Mouse (Mus musculus) liver, embryonic 14 days (tissue): ENCODE results near the gene Metap1d. TPM values are rescaled to one million over a fixed set of nuclear protein-coding genes. Genes with fewer than 3 reads are reported as not detected.

Source experiments
- polyA plus RNA-seq: library from polyadenylated mRNA; depleted of rRNA; stranded (reverse); fragments of >200 nt; gene quantifications from 2 replicates; pipeline ENCODE4 v1.2.3, GENCODE M21; 2012; rRNA removed

Gene Metap1d
- polyA plus RNA-seq: 28.5 and 31.5 TPM in 2 replicates

DNA sequence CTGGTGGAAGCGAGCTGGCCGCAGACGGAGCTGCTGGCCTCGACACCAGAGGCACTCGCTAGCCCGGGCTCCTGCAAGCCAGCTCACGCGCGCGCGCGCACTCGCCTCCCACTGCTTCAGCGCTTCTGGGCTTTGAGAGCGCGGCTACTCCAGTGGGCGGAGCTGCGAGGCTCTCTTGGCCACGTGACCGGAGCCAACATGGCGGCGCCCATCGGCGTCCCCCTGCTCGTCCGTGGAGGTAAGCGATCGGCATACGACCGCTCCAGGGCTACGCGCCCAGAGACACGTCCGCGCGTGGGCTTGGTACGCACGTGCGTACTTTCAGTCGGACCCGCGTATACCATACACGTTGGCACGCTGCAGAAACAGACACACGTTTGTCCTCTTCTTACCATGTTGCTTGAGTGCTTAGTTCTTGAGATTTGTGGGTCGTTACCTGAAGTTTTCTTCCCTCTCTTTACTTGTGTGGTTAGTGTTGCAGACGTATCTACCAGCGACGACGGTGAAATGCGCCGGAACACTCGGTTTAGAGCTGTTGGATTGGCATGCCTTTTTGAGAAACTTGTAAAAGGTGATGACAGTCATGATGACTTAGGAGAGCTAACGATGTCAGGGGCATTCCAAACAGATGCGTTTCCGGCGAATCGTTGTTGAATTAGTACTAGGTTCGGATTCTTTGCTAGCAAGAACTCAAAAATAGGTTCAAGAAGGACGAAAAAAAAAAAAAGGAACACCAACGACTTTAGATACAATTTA lies at the start of gene Metap1d:
Gene Metap1d, plus strand, starts transcription at position 116 of the 756 bp plus-strand sequence.

DNA sequence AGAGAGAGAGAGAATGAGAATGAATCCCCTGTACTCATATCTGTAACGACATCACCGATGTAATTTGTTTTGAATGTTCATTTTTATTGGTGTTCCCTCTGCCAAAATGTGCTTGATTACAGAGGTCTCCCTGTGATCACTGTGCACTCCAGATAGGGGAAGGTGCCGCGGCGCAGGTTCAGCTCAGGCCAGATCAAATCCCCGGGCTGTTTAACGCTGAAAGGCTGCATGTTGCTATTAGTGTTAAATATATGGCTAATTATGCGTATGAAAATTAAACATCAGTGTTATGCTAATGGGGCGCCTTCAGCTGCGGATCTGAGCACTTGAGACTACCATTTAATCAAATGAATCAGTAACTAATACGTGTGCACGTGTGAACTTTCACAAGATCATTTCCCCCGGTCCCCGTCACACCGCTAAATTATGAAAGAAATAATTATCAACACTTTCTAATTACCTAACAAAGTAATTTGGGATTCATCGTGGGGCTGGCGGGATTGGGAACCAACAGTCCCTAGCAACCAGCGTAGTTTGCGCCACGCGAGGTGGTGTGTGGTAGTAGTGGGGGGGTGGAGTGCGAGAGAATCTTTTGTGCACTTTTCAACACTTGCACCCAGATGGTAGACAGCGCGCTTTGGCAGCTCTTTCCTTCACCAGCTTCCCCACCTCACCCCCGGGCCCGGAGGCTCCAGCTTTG lies 75.1 kb downstream of the Metap1d start, which contains the start of gene Dlx1:
Gene Dlx1, plus strand, starts transcription at position 100 of the 700 bp plus-strand sequence.

DNA sequence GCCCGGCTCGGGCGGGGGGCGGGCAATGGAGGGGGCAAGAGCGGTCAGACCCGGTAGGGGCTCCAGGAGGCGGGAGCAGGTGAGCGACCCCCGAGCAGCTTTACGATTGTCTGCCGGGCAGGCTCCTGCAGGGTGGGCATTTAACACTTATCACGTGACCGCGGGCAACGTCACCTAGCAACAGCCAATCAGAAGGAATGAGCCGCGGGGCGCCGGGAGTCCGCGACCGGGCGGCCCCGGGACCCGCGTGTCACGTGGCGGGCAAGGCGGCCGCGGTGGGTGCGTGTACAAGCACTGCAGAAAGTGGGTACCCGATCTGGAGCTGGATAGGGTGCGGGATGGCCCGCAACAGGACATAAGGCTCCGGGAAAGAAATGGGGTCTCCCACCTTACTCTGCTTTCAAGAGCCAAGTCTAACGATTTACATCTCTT lies 93.6 kb downstream of the Metap1d start, which contains the start of gene Dlx2:
Gene Dlx2, minus strand, starts transcription at position 115 of the 432 bp plus-strand sequence.

Other genes with a start within 250 kb of the Metap1d start
- 26.5 and 28.0 TPM in 2 replicates for gene Dync1i2, start 241.6 kb upstream of the Metap1d start, polyA plus RNA-seq
- 11.1 and 14.5 TPM in 2 replicates for gene Slc25a12, start 85.5 kb upstream of the Metap1d start, polyA plus RNA-seq
- gene Hat1, start 64.3 kb upstream of the Metap1d start, polyA plus RNA-seq: 79.7 and 90.8 TPM in 2 replicates
- gene Dlx1, start 74.8 kb downstream of the Metap1d start, polyA plus RNA-seq: 0.03 and 0.06 TPM in 2 replicates
- gene Dlx2, start 93.5 kb downstream of the Metap1d start, polyA plus RNA-seq: 0.01 TPM in 1 of 2 replicates, not detected in the other